Mouse (Mus musculus): ENCODE results near the gene Metrn. TPM values are rescaled to one million over a fixed set of nuclear protein-coding genes. Genes with fewer than 3 reads are reported as not detected.

Metrn gene
- total RNA-seq, 1 experiment: 46.1 TPM

GRCm38 (mm10) chr17:25786280-25786679, 10.7 kb downstream of the Metrn start, which contains the start of gene Ccdc78:
Gene Ccdc78 (plus strand): TSS chr17:25786580.
- Histone ChIP-seq H3K9ac (ENCODE audit: insufficient read depth, low read depth, low read length, poor library complexity, severe bottlenecking) (peak within 1 kb of the TSS; percentile 81), H3K4me3 (ENCODE audit: insufficient read depth in 1 of 2, low read depth in 1 of 2, low read length in 2 of 2, poor library complexity in 1 of 2, severe bottlenecking in 1 of 2) (peak within 1 kb of the TSS; percentile 73 to 89), H3K27ac (ENCODE audit: insufficient read depth, low read depth, low read length, poor library complexity, severe bottlenecking) (no peak within 1 kb of the TSS), H3K36me3 (ENCODE audit: control insufficient read depth, insufficient read depth, low read length, poor library complexity, severe bottlenecking) (peaks cover 22% of the 10 kb centered on the region), H3K9me3 (ENCODE audit: control insufficient read depth, insufficient read depth, low read depth, low read length) (no peaks in the 10 kb centered on the region), H3K4me1 (ENCODE audit: control insufficient read depth in 2 of 2, insufficient read depth in 2 of 2, low read length in 2 of 2, poor library complexity in 1 of 2) (peaks cover 3 to 6% of the 10 kb centered on the region in 2 experiments; a peak in 1 of 4 replicates)
- in situ Hi-C loops (cut with MboI; ENCODE audit: low sequenced_read_pairs in 2 of 2, unreplicated experiment in 2 of 2): no loop called here
- DNase-seq (ENCODE audit: low read depth, low spot score): no peak
- TF ChIP-seq ZNF384 (IDR thresholded peaks at IDR 0.05; ENCODE audit: low read depth, low read length) (no peak), ZC3H11A (IDR thresholded peaks at IDR 0.05; ENCODE audit: borderline replicate concordance, low read depth, low read length) (no peak), CHD2 (IDR thresholded peaks at IDR 0.05; ENCODE audit: low read depth, low read length) (no peak), HCFC1 (IDR thresholded peaks at IDR 0.05; ENCODE audit: borderline replicate concordance, insufficient read depth, low read length) (no peak), MAFK (IDR thresholded peaks at IDR 0.05; ENCODE audit: insufficient read depth, low read depth, low read length) (no peak)

GRCm38 (mm10) chr17:25785281-25785745, 11.6 kb downstream of the Metrn start, which contains the start of gene Haghl:
Gene Haghl (minus strand): TSS chr17:25785673.
- TF ChIP-seq MAFK (IDR thresholded peaks at IDR 0.05; ENCODE audit: insufficient read depth, low read depth, low read length) (no peak), HCFC1 (IDR thresholded peaks at IDR 0.05; ENCODE audit: borderline replicate concordance, insufficient read depth, low read length) (no peak; the same call in 1 of the 2 replicates), ZC3H11A (IDR thresholded peaks at IDR 0.05; ENCODE audit: borderline replicate concordance, low read depth, low read length) (no peak), ZNF384 (IDR thresholded peaks at IDR 0.05; ENCODE audit: low read depth, low read length) (no peak), CHD2 (IDR thresholded peaks at IDR 0.05; ENCODE audit: low read depth, low read length) (no peak)
- in situ Hi-C loops (cut with MboI; ENCODE audit: low sequenced_read_pairs in 2 of 2, unreplicated experiment in 2 of 2): no loop called here
- Histone ChIP-seq H3K4me3 (ENCODE audit: insufficient read depth in 1 of 2, low read depth in 1 of 2, low read length in 2 of 2, poor library complexity in 1 of 2, severe bottlenecking in 1 of 2) (peak within 1 kb of the TSS; percentile 73 to 89), H3K36me3 (ENCODE audit: control insufficient read depth, insufficient read depth, low read length, poor library complexity, severe bottlenecking) (peaks cover 26% of the 10 kb centered on the region), H3K27ac (ENCODE audit: insufficient read depth, low read depth, low read length, poor library complexity, severe bottlenecking) (peak within 1 kb of the TSS; percentile 61), H3K9me3 (ENCODE audit: control insufficient read depth, insufficient read depth, low read depth, low read length) (no peaks in the 10 kb centered on the region), H3K4me1 (ENCODE audit: control insufficient read depth in 2 of 2, insufficient read depth in 2 of 2, low read length in 2 of 2, poor library complexity in 1 of 2) (peaks cover 3 to 5% of the 10 kb centered on the region in 2 experiments; a peak in 1 of 4 replicates), H3K9ac (ENCODE audit: insufficient read depth, low read depth, low read length, poor library complexity, severe bottlenecking) (peak within 1 kb of the TSS; percentile 81)
- peak; percentile 96 for DNase-seq (ENCODE audit: low read depth, low spot score)

- no peak overlapping the region for H3K27ac ChIP-seq (ENCODE audit: insufficient read depth, low read depth, low read length, poor library complexity, severe bottlenecking)
Observed at GRCm38 (mm10) chr17:25783861-25784574, 12.9 kb downstream of the Metrn start.

GRCm38 (mm10) chr17:25783086-25783485, 13.8 kb downstream of the Metrn start:
- Histone ChIP-seq H3K9ac (ENCODE audit: insufficient read depth, low read depth, low read length, poor library complexity, severe bottlenecking) (no peak overlapping the region), H3K36me3 (ENCODE audit: control insufficient read depth, insufficient read depth, low read length, poor library complexity, severe bottlenecking) (peaks cover 38% of the 10 kb centered on the region), H3K4me3 (ENCODE audit: insufficient read depth in 1 of 2, low read depth in 1 of 2, low read length in 2 of 2, poor library complexity in 1 of 2, severe bottlenecking in 1 of 2) (no peak overlapping the region), H3K27ac (ENCODE audit: insufficient read depth, low read depth, low read length, poor library complexity, severe bottlenecking) (no peak overlapping the region), H3K9me3 (ENCODE audit: control insufficient read depth, insufficient read depth, low read depth, low read length) (no peaks in the 10 kb centered on the region), H3K4me1 (ENCODE audit: control insufficient read depth in 2 of 2, insufficient read depth in 2 of 2, low read length in 2 of 2, poor library complexity in 1 of 2) (peaks cover 3 to 5% of the 10 kb centered on the region in 2 experiments; a peak in 1 of 4 replicates)
- DNase-seq (ENCODE audit: low read depth, low spot score): no peak
- in situ Hi-C loops (cut with MboI; ENCODE audit: low sequenced_read_pairs in 2 of 2, unreplicated experiment in 2 of 2): no loop called here
- no peak for TF ChIP-seq HCFC1 (IDR thresholded peaks at IDR 0.05; ENCODE audit: borderline replicate concordance, insufficient read depth, low read length)
- TF ChIP-seq ZC3H11A (IDR thresholded peaks at IDR 0.05; ENCODE audit: borderline replicate concordance, low read depth, low read length): no peak
- TF ChIP-seq MAFK (IDR thresholded peaks at IDR 0.05; ENCODE audit: insufficient read depth, low read depth, low read length): no peak
- no peak for TF ChIP-seq CHD2 (IDR thresholded peaks at IDR 0.05; ENCODE audit: low read depth, low read length)
- no peak for TF ChIP-seq ZNF384 (IDR thresholded peaks at IDR 0.05; ENCODE audit: low read depth, low read length)

More at GRCm38 (mm10) chr17:25783861-25784574, 12.9 kb downstream of the Metrn start:
- TF ChIP-seq ZNF384 (IDR thresholded peaks at IDR 0.05; ENCODE audit: low read depth, low read length): no peak
- TF ChIP-seq ZC3H11A (IDR thresholded peaks at IDR 0.05; ENCODE audit: borderline replicate concordance, low read depth, low read length): no peak
- TF ChIP-seq HCFC1 (IDR thresholded peaks at IDR 0.05; ENCODE audit: borderline replicate concordance, insufficient read depth, low read length): no peak
- no peak for TF ChIP-seq MAFK (IDR thresholded peaks at IDR 0.05; ENCODE audit: insufficient read depth, low read depth, low read length)
- no peak for TF ChIP-seq CHD2 (IDR thresholded peaks at IDR 0.05; ENCODE audit: low read depth, low read length)
- no peak for DNase-seq (ENCODE audit: low read depth, low spot score)
- in situ Hi-C loops (cut with MboI; ENCODE audit: low sequenced_read_pairs in 2 of 2, unreplicated experiment in 2 of 2): no loop called here
- peaks cover 36% of the 10 kb centered on the region for H3K36me3 ChIP-seq (ENCODE audit: control insufficient read depth, insufficient read depth, low read length, poor library complexity, severe bottlenecking)
- no peaks in the 10 kb centered on the region for H3K9me3 ChIP-seq (ENCODE audit: control insufficient read depth, insufficient read depth, low read depth, low read length)
- no peak overlapping the region for H3K4me3 ChIP-seq (ENCODE audit: insufficient read depth in 1 of 2, low read depth in 1 of 2, low read length in 2 of 2, poor library complexity in 1 of 2, severe bottlenecking in 1 of 2)
- no peak overlapping the region for H3K9ac ChIP-seq (ENCODE audit: insufficient read depth, low read depth, low read length, poor library complexity, severe bottlenecking)
- peaks cover 3 to 5% of the 10 kb centered on the region in 2 experiments; a peak in 1 of 4 replicates for H3K4me1 ChIP-seq (ENCODE audit: control insufficient read depth in 2 of 2, insufficient read depth in 2 of 2, low read length in 2 of 2, poor library complexity in 1 of 2)

Measured in ES-E14 (cell line).